Mouse (Mus musculus) MEL (cell line): Measurements from ENCODE around the gene Tlk2.

Source experiments
- CTCF ChIP-seq, 3 experiments: IDR thresholded peaks in 2 of 3; conservative IDR thresholded peaks in 1 of 3; 2 replicates each; pipeline ENCODE4 v1.5.1; 2011 to 2012; ENCODE audit warnings: low read length in 3 of 3, low read depth in 2 of 3, mild to moderate bottlenecking in 2 of 3, improper control_type of control experiment in 1 of 3, inconsistent platforms in 1 of 3, mixed read lengths in 1 of 3, moderate library complexity in 1 of 3; ENCODE audit not compliant: control insufficient read depth in 1 of 3, insufficient read depth in 1 of 3, poor library complexity in 1 of 3, severe bottlenecking in 1 of 3
- E2F4 ChIP-seq: IDR thresholded peaks from 2 replicates; pipeline ENCODE4 v1.6.1; 2011; ENCODE audit warnings: low read depth, low read length, improper control_type of control experiment, borderline replicate concordance
- GABPA ChIP-seq: IDR thresholded peaks from 2 replicates; pipeline ENCODE4 v1.6.1; 2012; ENCODE audit warnings: low read depth, mild to moderate bottlenecking, inconsistent platforms, low read length, improper control_type of control experiment, moderate library complexity
- MAFK ChIP-seq: IDR thresholded peaks from 2 replicates; pipeline ENCODE4 v1.6.1; 2011; ENCODE audit warnings: low read depth, mild to moderate bottlenecking, low read length, improper control_type of control experiment, borderline replicate concordance
- MXI1 ChIP-seq: IDR thresholded peaks from 2 replicates; pipeline ENCODE4 v1.6.1; 2011; ENCODE audit warnings: mild to moderate bottlenecking, low read depth, low read length, improper control_type of control experiment
- MYB ChIP-seq: IDR thresholded peaks from 2 replicates; pipeline ENCODE4 v1.6.1; 2011; ENCODE audit warnings: mild to moderate bottlenecking, low read depth, low read length, improper control_type of control experiment
- NELFE ChIP-seq: IDR thresholded peaks from 2 replicates; pipeline ENCODE4 v1.6.1; 2011; ENCODE audit warnings: low read depth, low read length, improper control_type of control experiment
- POLR2A ChIP-seq, 2 experiments: IDR thresholded peaks; 2 replicates each; pipeline ENCODE4 v1.6.1; 2011 to 2012; ENCODE audit warnings: low read length in 2 of 2, mild to moderate bottlenecking in 2 of 2, control low read depth in 1 of 2, improper control_type of control experiment in 1 of 2, low read depth in 1 of 2, moderate library complexity in 1 of 2; ENCODE audit not compliant: control insufficient read depth in 1 of 2, insufficient read depth in 1 of 2, poor library complexity in 1 of 2
- TAL1 ChIP-seq: IDR thresholded peaks from 2 replicates; pipeline ENCODE4 v1.6.1; 2012; ENCODE audit warnings: mild to moderate bottlenecking, inconsistent platforms, low read length, moderate library complexity, mixed read lengths
- TBP ChIP-seq: IDR thresholded peaks from 2 replicates; pipeline ENCODE4 v1.8.0; 2011; ENCODE audit warnings: low read depth, low read length, improper control_type of control experiment

GRCm38 (mm10) chr11:105285720-105286119 is 107.1 kb downstream of the Tlk2 start:
- TF ChIP-seq POLR2A (IDR thresholded peaks at IDR 0.05; ENCODE audit: control insufficient read depth in 1 of 2, insufficient read depth in 1 of 2, low read depth in 1 of 2, low read length in 2 of 2, poor library complexity in 1 of 2) (no peak), TAL1 (no peak), CTCF (IDR thresholded peaks at IDR 0.05 in 2 of 3, conservative IDR thresholded peaks at IDR 0.05 in 1 of 3; ENCODE audit: control insufficient read depth in 1 of 3, insufficient read depth in 1 of 3, low read depth in 2 of 3, low read length in 3 of 3, poor library complexity in 1 of 3, severe bottlenecking in 1 of 3) (no peak), MAFK (no peak), GABPA (no peak), MXI1 (no peak), TBP (no peak), NELFE (no peak), E2F4 (no peak), MYB (no peak)
